Mouse (Mus musculus) liver, embryonic 14.5 days (tissue): Measurements from ENCODE around the gene Vps26c.

Experiments used
- CTCF ChIP-seq: IDR thresholded peaks from 2 replicates; pipeline ENCODE4 v1.5.1; 2016; ENCODE audit warnings: antibody characterized with exemption, low read depth, control low read depth
- EP300 ChIP-seq: IDR thresholded peaks from 2 replicates; pipeline ENCODE4 v1.6.1; 2016; ENCODE audit warnings: antibody characterized with exemption, low read depth

DNA sequence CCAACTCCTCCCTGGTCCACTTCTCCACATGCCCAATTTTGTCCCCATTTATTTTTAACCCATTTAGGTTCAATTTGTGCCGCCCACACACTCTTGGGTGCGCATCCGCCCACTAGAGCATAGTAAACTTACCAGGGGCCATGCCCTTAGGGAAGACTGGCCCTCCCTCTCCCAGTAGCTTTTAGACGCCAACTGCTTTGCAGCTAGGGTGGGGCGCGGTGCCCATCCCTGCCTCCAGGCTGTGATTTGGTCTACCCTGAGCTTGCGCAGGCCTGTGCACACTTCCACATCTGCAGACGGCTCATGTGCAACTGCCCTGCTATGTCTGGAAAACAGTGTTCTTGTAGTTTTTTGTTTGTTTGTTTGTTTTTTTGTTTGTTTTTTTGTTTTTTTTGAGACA is 16.3 kb upstream of the Vps26c start:
- TF ChIP-seq CTCF (no peak), EP300 (no peak)
